Mouse (Mus musculus) forebrain, embryonic 14.5 days (tissue): ENCODE measurements around the gene Mdga1. TPM values are rescaled to one million over a fixed set of nuclear protein-coding genes. Genes with fewer than 3 reads are reported as not detected.

Source experiments
- ATAC-seq: fragments of 200-750 bp; cut with Nextera tagmentation; 2 replicates; pipeline ENCODE4 v1.8.0; 2017; ENCODE audit warnings: mild to moderate bottlenecking, moderate library complexity
- DNase-seq: peaks from one replicate; pipeline ENCODE4 v3.0.0-alpha.2; 2015; ENCODE audit warnings: low spot score
- H3K27ac ChIP-seq: fragments of 300-500 bp; sonication (generic); 2 replicates; pipeline ENCODE4 v1.5.1; 2014; ENCODE audit warnings: low read depth, mild to moderate bottlenecking, control low read depth, low read length, moderate library complexity
- H3K27me3 ChIP-seq: fragments of 300-500 bp; sonication (generic); replicated peaks from 2 replicates; pipeline ENCODE4 v1.6.1; 2014; ENCODE audit warnings: low read length, control low read depth, mixed read lengths; ENCODE audit not compliant: control insufficient read depth, insufficient read depth
- H3K36me3 ChIP-seq: fragments of 300-500 bp; sonication (generic); 2 replicates; pipeline ENCODE4 v1.6.1; 2014; ENCODE audit warnings: low read length, control low read depth; ENCODE audit not compliant: control insufficient read depth, insufficient read depth
- H3K4me1 ChIP-seq: fragments of 300-500 bp; sonication (generic); 2 replicates; pipeline ENCODE4 v1.6.1; 2014; ENCODE audit warnings: antibody characterized with exemption, low read length, control low read depth; ENCODE audit not compliant: control insufficient read depth, insufficient read depth
- H3K4me2 ChIP-seq: fragments of 300-500 bp; sonication (generic); 2 replicates; pipeline ENCODE4 v1.6.1; 2014; ENCODE audit warnings: mild to moderate bottlenecking, control low read depth, low read length
- H3K4me3 ChIP-seq: fragments of 300-500 bp; sonication (generic); 2 replicates; pipeline ENCODE4 v1.5.1; 2014; ENCODE audit warnings: low read depth, low read length, control low read depth
- H3K9ac ChIP-seq: fragments of 300-500 bp; sonication (generic); 2 replicates; pipeline ENCODE4 v1.6.1; 2014; ENCODE audit warnings: mild to moderate bottlenecking, low read length, control low read depth, moderate library complexity
- H3K9me3 ChIP-seq: fragments of 300-500 bp; sonication (generic); replicated peaks from 2 replicates; pipeline ENCODE4 v1.6.1; 2016; ENCODE audit warnings: low read length, control low read depth, mixed read lengths; ENCODE audit not compliant: control insufficient read depth
- WGBS: fragments of 180-500 bp; shearing (Covaris S2); extraction: QIAGEN DNeasy Blood & Tissue Kit; methylation state at CpG from one replicate; pipeline ENCODE4 v1.1.7; 2014; 5-methylcytosine and 5-hydroxymethylcytosine counted together
- polyA plus RNA-seq: library from polyadenylated mRNA; unstranded; fragments of >200 nt; fragmentation: Nextera tagmentation; extraction: Ambion mirVana; gene quantifications from 2 replicates; pipeline ENCODE4 v1.2.1, GENCODE M21; 2014

Mdga1 gene
- polyA plus RNA-seq, 1 experiment from 2014 or later: 9.4 TPM

DNA sequence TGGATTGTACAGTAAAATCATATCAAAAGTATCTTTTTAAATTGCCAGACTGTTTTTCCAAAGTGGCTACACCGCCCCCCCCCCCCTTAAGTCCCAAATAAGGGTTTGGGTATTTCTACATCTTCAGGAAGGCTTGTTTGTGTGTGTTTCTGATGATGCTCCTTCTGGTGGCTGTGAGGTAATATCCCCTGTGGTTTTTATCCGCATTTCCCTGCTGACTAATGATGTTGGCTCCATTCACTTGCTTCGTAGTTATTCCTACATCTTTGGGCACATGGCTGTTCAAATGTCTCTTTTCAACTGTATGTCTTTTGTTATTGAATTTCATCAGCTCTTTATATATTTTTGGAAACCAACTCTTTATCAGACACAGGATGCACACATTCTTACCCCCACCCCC, 20.2 kb upstream of the Mdga1 start:
- Histone ChIP-seq H3K4me3 (no peak overlapping the region), H3K9ac (no peak overlapping the region), H3K4me1 (no peaks in the 10 kb centered on the region), H3K9me3 (no peaks in the 10 kb centered on the region), H3K27me3 (no peaks in the 10 kb centered on the region), H3K27ac (no peak overlapping the region), H3K36me3 (no peaks in the 10 kb centered on the region), H3K4me2 (no peak overlapping the region)
- DNase-seq (no peak), ATAC-seq (no peak)
- 94% methylated on average over 3 of the region's 3 CpGs for WGBS

DNA sequence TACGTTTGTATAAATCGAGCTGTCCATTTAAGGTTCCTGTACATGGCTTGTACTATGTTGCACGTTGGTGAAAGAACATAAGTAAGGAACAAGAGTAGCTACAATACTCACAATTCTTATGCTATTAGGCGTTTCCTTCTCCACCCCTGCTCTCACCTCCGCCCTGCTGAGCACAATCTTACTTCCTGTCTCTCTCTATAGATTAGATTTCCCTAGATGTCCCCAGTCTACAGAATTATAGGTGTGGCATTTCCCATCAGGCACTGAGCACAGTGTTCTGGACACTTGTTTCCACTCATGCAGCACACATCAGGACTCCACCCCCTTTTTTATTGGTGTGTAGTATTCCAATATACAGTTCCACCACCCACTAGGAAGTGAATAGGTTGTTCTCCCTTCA, 19.8 kb upstream of the Mdga1 start:
- no peaks in the 10 kb centered on the region for H3K4me1 ChIP-seq

DNA sequence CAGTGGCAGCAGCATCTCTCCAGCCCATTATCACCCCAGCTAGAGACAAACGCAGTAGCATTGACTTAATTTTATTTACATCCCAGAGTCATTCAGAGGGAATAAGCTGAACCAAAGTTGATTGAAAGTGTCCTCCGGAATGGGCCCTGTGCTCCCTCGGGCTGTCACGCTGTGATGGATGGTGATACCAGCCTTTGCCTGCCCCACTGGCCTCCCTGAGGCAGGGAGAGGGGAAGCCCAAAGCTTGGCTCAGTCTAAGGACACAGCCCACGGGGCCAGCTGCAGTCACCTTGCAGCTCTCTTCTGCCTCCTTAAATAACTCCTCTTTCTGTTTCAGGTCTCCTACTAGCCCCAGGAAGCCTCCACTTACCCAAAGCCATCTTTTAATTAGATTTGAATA, 18.3 kb upstream of the Mdga1 start:
- no peak overlapping the region for H3K27ac ChIP-seq
- DNase-seq (no peak), ATAC-seq (no peak)
- H3K9ac ChIP-seq: no peak overlapping the region
- H3K36me3 ChIP-seq: no peaks in the 10 kb centered on the region
- no peaks in the 10 kb centered on the region for H3K4me1 ChIP-seq
- no peaks in the 10 kb centered on the region for H3K27me3 ChIP-seq
- no peak overlapping the region for H3K4me2 ChIP-seq
- WGBS: 80% methylated on average over 5 of the region's 5 CpGs
- no peak overlapping the region for H3K4me3 ChIP-seq
- H3K9me3 ChIP-seq: no peaks in the 10 kb centered on the region

More for the DNA sequence above, 19.8 kb upstream of the Mdga1 start:
- H3K27me3 ChIP-seq: no peaks in the 10 kb centered on the region
- no peak overlapping the region for H3K4me3 ChIP-seq
- DNase-seq: no peak
- H3K27ac ChIP-seq: no peak overlapping the region
- ATAC-seq: no peak
- no peaks in the 10 kb centered on the region for H3K36me3 ChIP-seq
- H3K9me3 ChIP-seq: no peaks in the 10 kb centered on the region
- H3K4me2 ChIP-seq: no peak overlapping the region
- WGBS: 87% methylated on average over 5 of the region's 5 CpGs
- no peak overlapping the region for H3K9ac ChIP-seq

DNA sequence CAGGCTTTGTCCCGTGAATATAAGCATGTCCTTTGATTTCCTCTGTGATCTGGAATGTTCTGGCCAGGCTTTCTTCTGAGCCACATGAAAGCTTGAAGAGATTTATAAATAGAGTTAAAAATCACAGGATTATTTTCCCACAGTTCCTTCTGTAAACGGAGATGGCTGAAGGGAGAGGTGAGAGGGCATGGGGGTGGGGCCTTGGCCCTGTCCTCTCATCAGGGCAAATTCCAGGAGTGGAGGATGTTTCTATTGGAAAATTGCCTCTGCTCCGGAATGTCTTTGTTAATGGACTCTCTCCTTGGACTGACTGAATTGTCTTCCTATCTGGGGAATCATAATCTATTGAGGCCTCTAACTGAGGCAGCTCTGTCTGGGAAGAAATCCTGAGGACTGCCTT, 15.6 kb upstream of the Mdga1 start:
- ATAC-seq (no peak), DNase-seq (peak; percentile 10)
- no peaks in the 10 kb centered on the region for H3K4me1 ChIP-seq
- no peak overlapping the region for H3K9ac ChIP-seq
- H3K27ac ChIP-seq: no peak overlapping the region
- no peaks in the 10 kb centered on the region for H3K36me3 ChIP-seq
- no peak overlapping the region for H3K4me2 ChIP-seq
- H3K9me3 ChIP-seq: no peaks in the 10 kb centered on the region
- no peak overlapping the region for H3K4me3 ChIP-seq
- no peaks in the 10 kb centered on the region for H3K27me3 ChIP-seq
- WGBS: 47% methylated on average over 3 of the region's 3 CpGs

DNA sequence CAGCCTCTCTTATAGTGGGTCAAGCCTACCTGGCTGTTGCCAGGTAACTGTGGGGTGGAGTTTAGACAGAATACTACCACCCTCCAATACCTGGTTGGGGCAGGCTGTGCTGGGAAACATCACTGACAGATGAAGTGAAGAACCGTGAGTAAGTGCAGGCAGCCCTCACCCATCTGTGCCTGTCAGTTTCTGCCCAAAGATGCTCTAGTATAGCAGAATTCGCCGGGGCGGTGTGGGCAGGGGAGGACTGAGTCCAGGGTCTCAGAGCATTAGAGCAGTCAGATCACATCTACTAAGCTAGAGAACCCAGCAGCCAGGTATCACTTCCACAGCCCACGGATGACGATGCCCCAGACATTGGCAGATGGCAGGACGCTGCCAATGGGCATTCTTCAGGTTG, 15.0 kb upstream of the Mdga1 start:
- no peaks in the 10 kb centered on the region for H3K36me3 ChIP-seq
- H3K27ac ChIP-seq: no peak overlapping the region
- H3K27me3 ChIP-seq: no peaks in the 10 kb centered on the region
- 82% methylated on average over 7 of the region's 7 CpGs for WGBS
- H3K9me3 ChIP-seq: no peaks in the 10 kb centered on the region
- no peak overlapping the region for H3K9ac ChIP-seq
- DNase-seq: no peak
- H3K4me3 ChIP-seq: no peak overlapping the region
- ATAC-seq: no peak
- H3K4me1 ChIP-seq: no peaks in the 10 kb centered on the region
- no peak overlapping the region for H3K4me2 ChIP-seq

DNA sequence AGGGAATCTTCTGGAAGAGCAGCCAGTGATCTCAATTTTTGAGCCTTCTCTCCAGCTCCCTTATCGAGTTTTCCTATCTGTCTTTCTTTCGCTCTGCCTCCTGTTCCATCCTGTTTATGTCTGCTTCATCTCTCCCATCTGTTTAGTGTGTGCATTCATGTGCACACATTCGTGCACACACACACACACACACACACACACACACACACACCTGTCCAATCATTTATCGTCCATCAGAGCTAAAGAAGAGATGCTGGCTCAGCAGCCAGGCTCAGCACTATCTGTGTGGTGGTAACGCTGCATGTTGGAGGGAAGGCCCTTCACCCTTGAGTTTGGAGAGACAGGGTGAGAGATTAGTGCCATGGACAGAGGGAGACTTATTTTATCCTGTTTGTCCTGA, 13.3 kb upstream of the Mdga1 start:
- H3K27me3 ChIP-seq: no peaks in the 10 kb centered on the region
- no peaks in the 10 kb centered on the region for H3K36me3 ChIP-seq
- no peak for DNase-seq
- H3K4me3 ChIP-seq: no peak overlapping the region
- ATAC-seq: no peak
- H3K9me3 ChIP-seq: no peaks in the 10 kb centered on the region
- 78% methylated on average over 5 of the region's 5 CpGs for WGBS
- H3K27ac ChIP-seq: no peak overlapping the region
- no peak overlapping the region for H3K4me2 ChIP-seq
- no peaks in the 10 kb centered on the region for H3K4me1 ChIP-seq
- no peak overlapping the region for H3K9ac ChIP-seq

DNA sequence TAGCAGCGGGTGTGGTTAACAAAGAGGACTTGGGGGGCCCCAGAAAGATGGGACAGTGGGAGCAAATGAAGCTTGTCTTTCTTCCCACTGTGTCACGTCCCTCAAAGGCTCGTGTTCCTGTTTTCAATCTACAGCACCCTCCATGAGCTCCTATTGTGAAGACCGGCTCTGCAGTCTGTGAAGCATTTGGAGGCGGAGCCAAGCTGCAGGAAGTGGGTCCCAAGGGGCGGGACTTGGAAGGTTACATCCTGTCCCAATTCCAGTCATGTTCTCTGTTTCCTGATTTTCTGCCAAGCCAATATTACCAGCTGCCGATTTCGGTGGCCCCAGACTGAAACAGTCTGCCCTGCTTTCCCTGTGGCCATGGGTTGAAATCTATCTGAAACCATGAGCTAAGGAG, 11.7 kb upstream of the Mdga1 start:
- H3K27me3 ChIP-seq: no peaks in the 10 kb centered on the region
- no peak for ATAC-seq
- H3K36me3 ChIP-seq: no peaks in the 10 kb centered on the region
- no peak overlapping the region for H3K9ac ChIP-seq
- H3K4me2 ChIP-seq: no peak overlapping the region
- DNase-seq: no peak
- no peak overlapping the region for H3K27ac ChIP-seq
- no peak overlapping the region for H3K4me3 ChIP-seq
- 67% methylated on average over 8 of the region's 8 CpGs for WGBS
- no peaks in the 10 kb centered on the region for H3K9me3 ChIP-seq
- no peaks in the 10 kb centered on the region for H3K4me1 ChIP-seq

DNA sequence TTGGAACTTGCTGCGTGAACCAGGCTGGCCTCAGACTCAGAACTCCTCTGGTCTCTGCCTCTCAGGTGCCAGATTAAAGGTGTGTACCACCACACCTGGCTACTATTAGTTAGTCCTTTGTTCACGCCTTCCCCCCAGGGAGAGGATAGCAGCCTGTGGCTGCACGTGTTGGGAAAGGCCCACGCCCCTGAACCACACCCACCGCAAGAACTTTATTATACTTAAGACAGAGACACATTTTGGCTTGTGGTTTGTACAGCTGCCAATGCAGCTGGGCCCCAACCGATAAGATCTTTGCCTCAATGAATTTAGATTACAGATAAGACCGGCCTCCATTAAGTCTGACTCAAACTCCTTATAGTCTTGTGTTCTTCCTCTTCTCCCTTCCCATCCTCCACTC, 10.0 kb upstream of the Mdga1 start:
- H3K9ac ChIP-seq: no peak overlapping the region
- H3K4me1 ChIP-seq: no peaks in the 10 kb centered on the region
- DNase-seq: no peak
- H3K27ac ChIP-seq: no peak overlapping the region
- H3K4me3 ChIP-seq: no peak overlapping the region
- no peak for ATAC-seq
- H3K9me3 ChIP-seq: no peaks in the 10 kb centered on the region
- H3K36me3 ChIP-seq: no peaks in the 10 kb centered on the region
- WGBS: 88% methylated on average over 7 of the region's 7 CpGs
- no peaks in the 10 kb centered on the region; the same call in 1 of the 2 replicates for H3K27me3 ChIP-seq
- no peak overlapping the region for H3K4me2 ChIP-seq

DNA sequence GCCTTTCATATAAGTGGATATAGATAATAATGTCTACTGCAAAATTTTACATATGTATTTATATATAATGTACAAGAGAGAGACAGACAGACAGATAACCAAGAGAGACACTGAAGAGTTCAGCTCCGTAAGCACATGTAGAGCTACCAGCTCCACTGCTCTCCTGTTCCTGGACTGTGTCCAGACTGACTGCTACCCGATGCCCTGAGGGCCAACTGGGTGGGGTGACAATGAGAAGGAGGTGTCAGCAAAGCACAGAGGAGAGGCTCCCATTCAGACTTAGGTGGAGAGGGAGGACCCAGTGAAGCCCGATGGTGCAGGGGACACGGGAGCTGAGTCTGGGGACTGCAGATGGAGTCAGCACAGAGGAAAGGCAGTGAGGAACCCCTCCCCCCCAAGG, 9.1 kb upstream of the Mdga1 start:
- no peaks in the 10 kb centered on the region for H3K36me3 ChIP-seq
- H3K27me3 ChIP-seq: no peaks in the 10 kb centered on the region; the same call in 1 of the 2 replicates
- no peak overlapping the region for H3K27ac ChIP-seq
- H3K9ac ChIP-seq: no peak overlapping the region
- ATAC-seq: no peak
- DNase-seq: no peak
- no peaks in the 10 kb centered on the region for H3K4me1 ChIP-seq
- no peaks in the 10 kb centered on the region for H3K9me3 ChIP-seq
- H3K4me3 ChIP-seq: no peak overlapping the region
- H3K4me2 ChIP-seq: no peak overlapping the region
- WGBS: 53% methylated on average over 4 of the region's 4 CpGs
